ENCODE assay signal across 29 mouse cellular contexts in the genomic region with DNA sequence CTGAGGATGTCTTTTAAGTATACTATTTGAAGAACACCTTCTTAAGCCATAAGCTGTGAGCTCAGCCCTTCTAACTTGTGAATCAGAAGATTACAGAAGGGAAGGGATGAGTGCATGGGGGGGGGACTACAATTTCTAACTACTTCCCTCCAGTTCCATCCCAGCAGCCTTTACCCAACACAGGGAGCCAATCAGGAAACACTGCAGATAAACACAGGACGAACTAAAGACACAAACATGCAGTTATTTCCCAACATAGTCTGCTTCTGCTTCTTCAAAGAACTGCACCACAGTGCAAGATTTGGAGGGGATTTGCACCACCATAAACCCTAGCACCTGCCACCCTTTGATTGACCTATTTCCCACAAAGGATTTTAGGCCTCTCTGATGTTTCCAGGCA. TPM values are rescaled to one million over a fixed set of nuclear protein-coding genes. Genes with fewer than 3 reads are reported as not detected.
DNase-seq lines count a peak whose midpoint lies in the region; ATAC-seq and TF ChIP-seq lines count a peak whose summit lies in the region.
"Had no signal": no experiment of that assay in that cellular context is flagged by ENCODE, and none has a peak within 500 bp of the region (broad histone marks: within the 10 kb centered on the region; RNA-seq: fewer than 3 reads in every experiment).

No protein-coding gene starts in this region.

- TF ChIP-seq CTCF in heart, postnatal 0 days (IDR thresholded peaks at IDR 0.05; ENCODE audit: low read depth), result no peak

- H3K4me2 ChIP-seq in heart, postnatal 0 days (ENCODE audit: low read depth, low read length), result no peak overlapping the region
- H3K4me2 ChIP-seq: hindbrain, embryonic 15.5 days; midbrain, embryonic 12.5 days; neural tube, embryonic 12.5 days had no signal

- DNase-seq in heart, postnatal 0 days (ENCODE audit: low spot score), result no peak
- DNase-seq in heart, postnatal 36 days, result no peak
- DNase-seq in retina, postnatal 1 day, result peak; percentile 28
- DNase-seq in retina, embryonic 14.5 days (ENCODE audit: low spot score), result no peak
- peak; percentile 20 for DNase-seq in retina, postnatal 7 days (ENCODE audit: low read depth, low spot score)
- DNase-seq in layer of hippocampus, postnatal 25 days (ENCODE audit: extremely low spot score in 1 of 2, low spot score in 1 of 2), result no peak
- DNase-seq: adrenal gland, postnatal 14 days; cerebellum, adult 18-20 months; cerebellum, postnatal 10 days; gastrocnemius, postnatal 14 days; heart, adult 11 months; kidney, adult 18-20 months; kidney, postnatal 4 days; layer of hippocampus, postnatal 36 days; left cerebral cortex, postnatal 4 days; lung, adult 2 months; lung, postnatal 10 days; right cerebral cortex, postnatal 14 days; thymus, postnatal 36 days had no signal

- H3K9ac ChIP-seq in heart, postnatal 0 days (replicated peaks; ENCODE audit: low read depth, low read length), result no peak overlapping the region
- H3K9ac ChIP-seq: hindbrain, embryonic 15.5 days; midbrain, embryonic 12.5 days; neural tube, embryonic 12.5 days had no signal

- H3K27ac ChIP-seq in heart, postnatal 0 days (ENCODE audit: low read depth), result 0 out of 2 replicates have a peak overlapping the region, but pooled peaks have one; percentile 62
- H3K27ac ChIP-seq: heart, embryonic 10.5 days; hindbrain, embryonic 10.5 days; hindbrain, embryonic 15.5 days; midbrain, embryonic 12.5 days; neural tube, embryonic 12.5 days had no signal

- no peak for ATAC-seq in heart, postnatal 0 days (ENCODE audit: insufficient read depth, low read depth)
- peak; percentile 40 for ATAC-seq in common myeloid progenitor, adult 5-6 weeks (replicated peaks; ENCODE audit: low read depth, poor library complexity, severe bottlenecking)
- ATAC-seq: forebrain, embryonic 14.5 days; Patski had no signal

- no peaks in the 10 kb centered on the region for H3K36me3 ChIP-seq in heart, postnatal 0 days (replicated peaks; ENCODE audit: control insufficient read depth, insufficient read depth, low read length)
- H3K36me3 ChIP-seq: hindbrain, embryonic 15.5 days; midbrain, embryonic 12.5 days; neural tube, embryonic 12.5 days had no signal

- peaks cover 14% of the 10 kb centered on the region for H3K4me1 ChIP-seq in heart, postnatal 0 days (ENCODE audit: control insufficient read depth, insufficient read depth)
- H3K4me1 ChIP-seq: hindbrain, embryonic 10.5 days; hindbrain, embryonic 15.5 days; midbrain, embryonic 12.5 days; neural tube, embryonic 12.5 days had no signal

- TF ChIP-seq EP300 in heart, postnatal 0 days (IDR thresholded peaks at IDR 0.05; ENCODE audit: low read depth), result no peak

- H3K9me3 ChIP-seq in heart, postnatal 0 days (replicated peaks; ENCODE audit: control insufficient read depth, low read length), result no peaks in the 10 kb centered on the region
- H3K9me3 ChIP-seq: heart, embryonic 10.5 days; hindbrain, embryonic 10.5 days; hindbrain, embryonic 15.5 days; megakaryocyte, embryonic 14.5 days; midbrain, embryonic 12.5 days; neural tube, embryonic 12.5 days had no signal

- WGBS in heart, postnatal 0 days, result 54% methylated on average over 1 of the region's 1 CpGs

- H3K27me3 ChIP-seq in heart, postnatal 0 days (ENCODE audit: control insufficient read depth, insufficient read depth, low read length), result no peaks in the 10 kb centered on the region
- H3K27me3 ChIP-seq: hindbrain, embryonic 15.5 days; megakaryocyte, embryonic 14.5 days; midbrain, embryonic 12.5 days; neural tube, embryonic 12.5 days; Patski had no signal

- H3K4me3 ChIP-seq in heart, postnatal 0 days (ENCODE audit: low read depth, low read length), result no peak overlapping the region
- H3K4me3 ChIP-seq: heart, embryonic 10.5 days; hindbrain, embryonic 10.5 days; hindbrain, embryonic 15.5 days; megakaryocyte, embryonic 14.5 days; midbrain, embryonic 12.5 days; myocyte; neural tube, embryonic 12.5 days had no signal

- intact Hi-C loops in heart, postnatal 36 days (cut with DNase I), result no loop called here

RNA-seq across cellular contexts. Expression of a gene that starts 50.4 kb away (rescaled TPM):
- 14.0 and 15.0 TPM in 2 replicates for total RNA-seq in heart, postnatal 0 days (2014; rRNA removed; ENCODE audit: low replicate concordance)
- polyA plus RNA-seq in heart, postnatal 0 days (2015; fragmentation: Nextera tagmentation; extraction: Ambion mirVana), result 4.5 and 4.7 TPM in 2 replicates
- total RNA-seq in heart, postnatal 36 days (2021), result 10 to 100 TPM; 26.4 to 31.6 TPM
- 197 and 277 TPM in 2 replicates for total RNA-seq in common myeloid progenitor, adult 5-6 weeks (2017)
- 10 to 100 TPM; 26.6 to 28.7 TPM for total RNA-seq in layer of hippocampus, postnatal 25 days (2021)

Comparison
In these comparisons a context has a peak if more than half of its experiments do, and no peak if none do; other contexts are left out.
1. DNase-seq: peak in retina, postnatal 1 day (single experiment) and retina, postnatal 7 days (single experiment); none in heart, postnatal 0 days (single experiment), heart, postnatal 36 days (0 of 2), retina, embryonic 14.5 days (single experiment) and layer of hippocampus, postnatal 25 days (0 of 2).